Mouse (Mus musculus): ENCODE results near the gene Aqp6. TPM values are rescaled to one million over a fixed set of nuclear protein-coding genes. Genes with fewer than 3 reads are reported as not detected.

The Aqp6 gene
- polyA plus RNA-seq (2015; fragmentation: Nextera tagmentation; extraction: Ambion mirVana), result not detected in 2 replicates

- 65% methylated on average over 22 of the region's 22 CpGs for WGBS
- H3K4me2 ChIP-seq (ENCODE audit: low read depth, low read length), result no peak within 1 kb of the TSS
- peaks cover 15% of the 10 kb centered on the region for H3K27me3 ChIP-seq (replicated peaks; ENCODE audit: control insufficient read depth, insufficient read depth, low read length)
- H3K4me1 ChIP-seq (ENCODE audit: control insufficient read depth, insufficient read depth, low read length), result peaks cover 7% of the 10 kb centered on the region; the same call in 1 of the 2 replicates
- H3K27ac ChIP-seq (ENCODE audit: low read length), result no peak within 1 kb of the TSS
- no peak for ATAC-seq
- no peak within 1 kb of the TSS for H3K9ac ChIP-seq (ENCODE audit: low read depth, low read length)
- no peak within 1 kb of the TSS for H3K4me3 ChIP-seq (ENCODE audit: low read length)
- no peaks in the 10 kb centered on the region for H3K36me3 ChIP-seq (ENCODE audit: control insufficient read depth, insufficient read depth, low read length)
- H3K9me3 ChIP-seq (ENCODE audit: control insufficient read depth, low read length), result no peaks in the 10 kb centered on the region
These were observed at the start of gene Aqp6 for GRCm38 (mm10) chr15:99600986-99601822. Gene Aqp6, plus strand, starts transcription at chr15:99601400.

- H3K9ac ChIP-seq (ENCODE audit: low read depth, low read length), result no peak overlapping the region
- ATAC-seq, result no peak
- H3K4me3 ChIP-seq (ENCODE audit: low read length), result no peak overlapping the region
- no peaks in the 10 kb centered on the region for H3K9me3 ChIP-seq (ENCODE audit: control insufficient read depth, low read length)
- H3K4me2 ChIP-seq (ENCODE audit: low read depth, low read length), result no peak overlapping the region
- no peaks in the 10 kb centered on the region for H3K36me3 ChIP-seq (ENCODE audit: control insufficient read depth, insufficient read depth, low read length)
- 39% methylated on average over 6 of the region's 6 CpGs for WGBS
- no peaks in the 10 kb centered on the region for H3K27me3 ChIP-seq (replicated peaks; ENCODE audit: control insufficient read depth, insufficient read depth, low read length)
- no peaks in the 10 kb centered on the region for H3K4me1 ChIP-seq (ENCODE audit: control insufficient read depth, insufficient read depth, low read length)
- H3K27ac ChIP-seq (ENCODE audit: low read length), result no peak overlapping the region
These were observed 47.4 kb upstream of the Aqp6 start for GRCm38 (mm10) chr15:99553767-99554166.

- Histone ChIP-seq H3K9ac (ENCODE audit: low read depth, low read length) (no peak overlapping the region), H3K27ac (ENCODE audit: low read length) (no peak overlapping the region), H3K36me3 (ENCODE audit: control insufficient read depth, insufficient read depth, low read length) (no peaks in the 10 kb centered on the region), H3K27me3 (replicated peaks; ENCODE audit: control insufficient read depth, insufficient read depth, low read length) (no peaks in the 10 kb centered on the region; the same call in 1 of the 2 replicates), H3K4me2 (ENCODE audit: low read depth, low read length) (no peak overlapping the region), H3K4me1 (ENCODE audit: control insufficient read depth, insufficient read depth, low read length) (no peaks in the 10 kb centered on the region), H3K4me3 (ENCODE audit: low read length) (no peak overlapping the region), H3K9me3 (ENCODE audit: control insufficient read depth, low read length) (no peaks in the 10 kb centered on the region)
- WGBS, result 80% methylated on average over 1 of the region's 1 CpGs
- no peak for ATAC-seq
These were observed 42.3 kb upstream of the Aqp6 start for GRCm38 (mm10) chr15:99558947-99559346.

- Histone ChIP-seq H3K9me3 (ENCODE audit: control insufficient read depth, low read length) (no peaks in the 10 kb centered on the region), H3K4me3 (ENCODE audit: low read length) (no peak overlapping the region), H3K27ac (ENCODE audit: low read length) (no peak overlapping the region), H3K9ac (ENCODE audit: low read depth, low read length) (no peak overlapping the region), H3K27me3 (replicated peaks; ENCODE audit: control insufficient read depth, insufficient read depth, low read length) (no peaks in the 10 kb centered on the region; the same call in 1 of the 2 replicates), H3K4me1 (ENCODE audit: control insufficient read depth, insufficient read depth, low read length) (no peaks in the 10 kb centered on the region), H3K36me3 (ENCODE audit: control insufficient read depth, insufficient read depth, low read length) (no peaks in the 10 kb centered on the region), H3K4me2 (ENCODE audit: low read depth, low read length) (no peak overlapping the region)
- no peak for ATAC-seq
- WGBS, result 65% methylated on average over 10 of the region's 10 CpGs
These were observed 41.0 kb upstream of the Aqp6 start for GRCm38 (mm10) chr15:99560246-99560645.

GRCm38 (mm10) chr15:99567371-99567770, 33.8 kb upstream of the Aqp6 start:
- Histone ChIP-seq H3K4me3 (ENCODE audit: low read length) (no peak overlapping the region), H3K27me3 (replicated peaks; ENCODE audit: control insufficient read depth, insufficient read depth, low read length) (no peaks in the 10 kb centered on the region; the same call in 1 of the 2 replicates), H3K4me1 (ENCODE audit: control insufficient read depth, insufficient read depth, low read length) (no peaks in the 10 kb centered on the region), H3K36me3 (ENCODE audit: control insufficient read depth, insufficient read depth, low read length) (no peaks in the 10 kb centered on the region), H3K9me3 (ENCODE audit: control insufficient read depth, low read length) (no peaks in the 10 kb centered on the region), H3K9ac (ENCODE audit: low read depth, low read length) (no peak overlapping the region), H3K4me2 (ENCODE audit: low read depth, low read length) (no peak overlapping the region), H3K27ac (ENCODE audit: low read length) (no peak overlapping the region)
- ATAC-seq, result no peak
- 56% methylated on average over 4 of the region's 4 CpGs for WGBS

GRCm38 (mm10) chr15:99568682-99569081, 32.5 kb upstream of the Aqp6 start:
- Histone ChIP-seq H3K36me3 (ENCODE audit: control insufficient read depth, insufficient read depth, low read length) (no peaks in the 10 kb centered on the region), H3K4me1 (ENCODE audit: control insufficient read depth, insufficient read depth, low read length) (no peaks in the 10 kb centered on the region), H3K27me3 (replicated peaks; ENCODE audit: control insufficient read depth, insufficient read depth, low read length) (no peaks in the 10 kb centered on the region), H3K27ac (ENCODE audit: low read length) (no peak overlapping the region), H3K9ac (ENCODE audit: low read depth, low read length) (no peak overlapping the region), H3K9me3 (ENCODE audit: control insufficient read depth, low read length) (no peaks in the 10 kb centered on the region), H3K4me2 (ENCODE audit: low read depth, low read length) (no peak overlapping the region), H3K4me3 (ENCODE audit: low read length) (no peak overlapping the region)
- 69% methylated on average over 6 of the region's 6 CpGs for WGBS
- no peak for ATAC-seq

- H3K9ac ChIP-seq (ENCODE audit: low read depth, low read length), result no peak overlapping the region
- no peak for ATAC-seq
- no peaks in the 10 kb centered on the region for H3K9me3 ChIP-seq (ENCODE audit: control insufficient read depth, low read length)
- H3K4me2 ChIP-seq (ENCODE audit: low read depth, low read length), result no peak overlapping the region
- 71% methylated on average over 10 of the region's 10 CpGs for WGBS
- no peak overlapping the region for H3K4me3 ChIP-seq (ENCODE audit: low read length)
- no peak overlapping the region for H3K27ac ChIP-seq (ENCODE audit: low read length)
- no peaks in the 10 kb centered on the region for H3K36me3 ChIP-seq (ENCODE audit: control insufficient read depth, insufficient read depth, low read length)
- no peaks in the 10 kb centered on the region for H3K27me3 ChIP-seq (replicated peaks; ENCODE audit: control insufficient read depth, insufficient read depth, low read length)
- H3K4me1 ChIP-seq (ENCODE audit: control insufficient read depth, insufficient read depth, low read length), result no peaks in the 10 kb centered on the region
These were observed 32.1 kb upstream of the Aqp6 start for GRCm38 (mm10) chr15:99569123-99569522.

- Histone ChIP-seq H3K36me3 (ENCODE audit: control insufficient read depth, insufficient read depth, low read length) (no peaks in the 10 kb centered on the region), H3K27me3 (replicated peaks; ENCODE audit: control insufficient read depth, insufficient read depth, low read length) (peaks cover 40% of the 10 kb centered on the region), H3K4me1 (ENCODE audit: control insufficient read depth, insufficient read depth, low read length) (peaks cover 3% of the 10 kb centered on the region), H3K27ac (ENCODE audit: low read length) (no peak within 1 kb of the TSS), H3K4me2 (ENCODE audit: low read depth, low read length) (no peak within 1 kb of the TSS), H3K9me3 (ENCODE audit: control insufficient read depth, low read length) (no peaks in the 10 kb centered on the region), H3K4me3 (ENCODE audit: low read length) (no peak within 1 kb of the TSS), H3K9ac (ENCODE audit: low read depth, low read length) (no peak within 1 kb of the TSS)
- ATAC-seq, result no peak
- WGBS, result 81% methylated on average over 26 of the region's 26 CpGs
These were observed 22.3 kb upstream of the Aqp6 start, which contains the start of gene Aqp2 for GRCm38 (mm10) chr15:99578802-99579485. Gene Aqp2, plus strand, starts transcription at chr15:99579055.

- peak overlapping the region; percentile 61 for H3K4me2 ChIP-seq (ENCODE audit: low read depth, low read length)
- peaks cover 78% of the 10 kb centered on the region for H3K27me3 ChIP-seq (replicated peaks; ENCODE audit: control insufficient read depth, insufficient read depth, low read length)
- peak overlapping the region; percentile 39 for H3K4me3 ChIP-seq (ENCODE audit: low read length)
- H3K27ac ChIP-seq (ENCODE audit: low read length), result no peak overlapping the region
- H3K36me3 ChIP-seq (ENCODE audit: control insufficient read depth, insufficient read depth, low read length), result no peaks in the 10 kb centered on the region
- no peaks in the 10 kb centered on the region for H3K9me3 ChIP-seq (ENCODE audit: control insufficient read depth, low read length)
- peak; percentile 64 for ATAC-seq
- H3K4me1 ChIP-seq (ENCODE audit: control insufficient read depth, insufficient read depth, low read length), result peaks cover 8% of the 10 kb centered on the region
- WGBS, result 3% methylated on average over 49 of the region's 54 CpGs
- peak overlapping the region; percentile 46 for H3K9ac ChIP-seq (ENCODE audit: low read depth, low read length)
These were observed 17.5 kb upstream of the Aqp6 start for GRCm38 (mm10) chr15:99583463-99584344.

All from intestine, embryonic 16.5 days (tissue).